Mouse (Mus musculus) G1E-ER4 (cell line): Measurements from ENCODE around the gene Hoxc9. TPM values are rescaled to one million over a fixed set of nuclear protein-coding genes. Genes with fewer than 3 reads are reported as not detected.

ENCODE experiments used
- GATA1 ChIP-seq: IDR thresholded peaks from one replicate; pipeline ENCODE4 v1.8.0; 2012; ENCODE audit warnings: low read length, inconsistent platforms
- polyA plus RNA-seq: library from polyadenylated mRNA; stranded (reverse); fragments of >175 nt; gene quantifications from 2 replicates; pipeline ENCODE4 v1.2.3, GENCODE M21; 2012

Gene Hoxc9
- polyA plus RNA-seq, 1 experiment, result 8.3 TPM

DNA sequence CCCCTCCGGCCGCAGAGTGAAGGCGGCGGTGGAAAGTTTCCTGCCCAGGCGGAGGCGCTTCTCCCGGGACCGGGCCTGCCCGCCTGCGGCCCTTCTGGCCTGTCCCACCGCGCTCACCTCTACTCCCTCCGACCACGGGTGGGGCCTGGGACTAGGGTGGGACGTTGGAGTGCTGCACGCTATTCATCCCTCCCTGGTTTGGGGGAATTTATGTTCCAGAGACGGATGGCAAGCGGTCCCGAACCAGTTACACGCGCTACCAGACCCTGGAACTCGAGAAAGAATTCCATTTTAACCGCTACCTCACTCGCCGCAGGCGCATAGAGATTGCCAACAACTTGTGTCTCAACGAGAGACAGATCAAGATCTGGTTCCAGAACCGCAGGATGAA, 38.8 kb downstream of the Hoxc9 start:
- TF ChIP-seq GATA1, result no peak

DNA sequence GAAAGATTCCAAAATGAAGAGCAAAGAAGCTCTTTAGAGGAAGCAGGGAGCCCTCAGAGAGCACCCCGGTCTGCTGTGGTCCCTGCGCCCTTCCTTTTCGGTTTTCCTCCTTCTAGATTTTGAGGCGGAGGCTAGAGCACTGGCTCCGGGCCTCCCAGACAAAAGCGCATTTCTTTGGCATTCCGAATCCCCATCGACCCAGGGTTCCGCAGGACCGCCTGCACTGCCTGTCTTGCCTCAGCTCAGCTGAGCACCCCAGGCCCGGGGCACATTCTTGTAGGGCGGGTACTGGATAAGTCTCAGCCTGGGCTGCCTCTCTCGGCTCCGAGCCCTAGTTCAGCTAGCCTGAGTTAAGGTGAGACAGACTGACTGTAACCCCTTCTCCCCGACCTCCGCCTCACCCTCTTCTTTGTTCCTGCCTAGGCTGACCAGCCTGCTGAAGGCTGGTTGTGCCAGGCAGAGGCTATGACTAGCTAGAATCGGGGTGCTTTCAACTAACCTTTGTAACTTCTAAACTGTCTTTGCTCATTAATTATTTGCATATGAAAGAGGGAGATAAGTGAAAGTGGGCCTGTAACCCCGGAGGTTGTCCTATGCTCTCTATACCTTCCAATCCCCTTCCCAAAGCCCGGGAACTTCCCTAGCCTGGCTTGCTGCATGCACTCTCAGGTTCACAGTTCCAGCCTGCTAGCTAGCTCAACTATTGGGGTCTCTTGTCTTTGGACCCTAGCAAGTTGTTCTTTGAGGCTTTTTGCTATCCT, 39.3 kb downstream of the Hoxc9 start:
- no peak for TF ChIP-seq GATA1

DNA sequence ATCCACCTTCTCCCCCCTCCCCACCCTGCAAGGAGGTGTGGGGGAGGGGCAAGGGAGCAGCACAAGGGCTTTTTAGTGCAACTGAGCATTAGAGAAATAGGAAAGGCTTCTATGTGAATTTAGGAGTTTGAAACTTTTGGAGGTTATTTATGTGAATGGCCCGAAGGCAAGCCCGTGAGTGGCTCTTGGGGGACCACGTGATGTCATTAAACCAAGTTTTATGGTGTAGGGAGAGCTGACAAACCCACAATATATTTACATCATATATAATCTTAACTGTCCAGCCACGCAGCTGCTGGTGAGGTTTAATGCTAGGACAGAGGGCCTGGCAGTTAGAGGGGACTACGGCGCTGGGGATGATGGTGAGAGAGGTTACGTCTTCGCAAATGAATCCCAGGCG, 42.4 kb downstream of the Hoxc9 start, which contains the start of gene Hoxc4:
Gene Hoxc4 (plus strand): TSS at position 299 of the 400 bp plus-strand sequence.
- no peak for TF ChIP-seq GATA1

GRCm38 (mm10) chr15:103020899-103021418, 44.7 kb downstream of the Hoxc9 start:
- TF ChIP-seq GATA1, result no peak

- TF ChIP-seq GATA1, result no peak
Observed at GRCm38 (mm10) chr15:103021544-103021943, 45.3 kb downstream of the Hoxc9 start.

GRCm38 (mm10) chr15:103024131-103024530, 47.9 kb downstream of the Hoxc9 start:
- TF ChIP-seq GATA1, result no peak

DNA sequence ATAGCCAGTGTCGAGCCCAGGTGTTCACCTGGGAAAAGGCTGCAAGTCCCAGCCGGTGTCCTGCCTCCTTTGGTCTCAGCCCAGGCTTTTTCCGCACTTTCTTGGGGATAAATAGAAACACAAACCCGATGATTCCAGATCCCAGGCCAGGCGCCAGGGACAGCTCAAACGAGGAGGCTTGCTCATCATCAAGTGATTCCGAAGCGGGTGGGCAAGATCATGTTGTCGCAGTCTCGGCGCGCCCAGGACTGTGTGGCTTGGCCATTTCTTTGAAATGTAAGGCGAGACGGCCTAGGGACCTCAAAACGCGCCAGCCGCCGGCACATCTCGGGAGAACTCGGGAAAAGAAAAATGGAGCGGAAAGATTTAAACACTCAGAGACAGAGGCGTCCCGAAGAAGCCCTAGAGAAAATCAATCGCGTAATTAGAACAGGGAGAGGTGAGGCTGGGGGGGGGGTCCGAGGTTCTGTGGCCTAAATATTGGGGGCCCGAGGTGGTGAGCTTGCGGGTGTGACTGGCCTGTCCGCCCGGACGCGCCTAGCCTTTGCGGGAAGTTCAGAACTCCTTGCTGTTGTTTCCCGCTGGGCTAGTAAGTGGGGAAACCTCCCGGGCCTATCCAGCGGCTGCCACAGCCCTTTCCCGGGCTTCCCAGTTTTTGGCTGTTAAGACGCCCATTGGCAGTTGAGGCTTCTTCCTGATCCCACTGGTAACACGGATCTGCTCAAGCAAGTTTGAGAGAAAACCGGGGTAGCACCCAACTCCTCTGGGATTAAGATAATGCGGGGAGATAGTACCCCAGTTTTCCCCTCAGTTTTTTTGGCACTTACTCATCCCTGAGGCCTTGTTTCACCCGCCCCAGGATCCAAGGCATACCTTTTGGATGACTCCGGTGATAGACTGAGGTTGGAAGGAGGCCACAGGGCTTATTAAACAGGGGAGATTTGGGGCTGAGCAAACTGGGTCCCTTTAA, 51.3 kb downstream of the Hoxc9 start:
- no peak for TF ChIP-seq GATA1

DNA sequence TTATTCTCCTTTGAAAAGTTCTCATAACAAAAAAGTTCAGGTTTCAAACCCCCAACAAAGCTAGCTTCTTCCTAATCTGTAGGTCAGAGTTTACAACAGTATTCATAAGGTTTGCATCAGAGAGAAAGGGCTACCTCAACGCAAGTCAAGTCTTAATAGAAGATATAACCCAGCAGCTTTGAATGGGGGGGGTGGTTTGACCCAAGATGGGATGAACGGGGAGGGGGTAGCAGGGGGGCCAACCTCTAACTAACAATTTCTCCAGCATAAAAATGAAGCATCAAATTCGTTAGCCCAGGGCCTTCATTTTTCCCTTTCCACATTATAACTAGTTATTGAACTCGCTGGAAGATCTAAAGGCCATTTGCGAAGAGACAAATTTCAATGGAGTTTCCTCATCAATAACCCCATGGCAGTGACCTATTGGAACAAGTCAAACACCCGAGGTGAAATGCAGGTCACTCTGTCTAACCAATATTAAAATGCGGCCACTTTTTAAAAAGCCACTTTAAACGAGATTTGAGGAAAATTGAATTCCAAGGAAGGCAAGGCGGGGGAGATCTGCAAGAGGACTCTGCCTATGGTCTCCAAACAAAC, 52.8 kb downstream of the Hoxc9 start:
- no peak for TF ChIP-seq GATA1

DNA sequence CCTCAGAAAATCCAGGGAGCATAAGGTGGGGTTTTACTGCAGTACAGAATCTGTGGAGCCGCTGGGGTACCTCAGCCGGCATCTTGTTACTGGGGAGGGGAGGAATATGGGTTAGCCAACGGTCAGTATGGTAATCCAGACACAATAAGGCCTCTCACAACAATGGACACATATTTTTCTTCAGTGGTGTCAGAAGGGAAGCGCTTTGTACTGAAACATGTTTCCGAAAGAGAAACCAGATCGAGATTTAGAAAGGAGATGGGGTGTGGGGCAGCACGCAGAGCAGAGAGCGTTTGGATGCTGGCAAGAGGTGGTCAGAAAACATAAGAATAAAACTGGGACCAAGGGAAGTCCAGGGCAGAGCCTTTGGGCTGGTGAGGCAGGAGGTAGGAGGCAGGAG, 53.9 kb downstream of the Hoxc9 start:
- no peak for TF ChIP-seq GATA1

- TF ChIP-seq GATA1, result no peak
Observed at GRCm38 (mm10) chr15:103032167-103032566, 55.9 kb downstream of the Hoxc9 start.

- no peak for TF ChIP-seq GATA1
Observed at GRCm38 (mm10) chr15:103032646-103033575, 56.7 kb downstream of the Hoxc9 start.

DNA sequence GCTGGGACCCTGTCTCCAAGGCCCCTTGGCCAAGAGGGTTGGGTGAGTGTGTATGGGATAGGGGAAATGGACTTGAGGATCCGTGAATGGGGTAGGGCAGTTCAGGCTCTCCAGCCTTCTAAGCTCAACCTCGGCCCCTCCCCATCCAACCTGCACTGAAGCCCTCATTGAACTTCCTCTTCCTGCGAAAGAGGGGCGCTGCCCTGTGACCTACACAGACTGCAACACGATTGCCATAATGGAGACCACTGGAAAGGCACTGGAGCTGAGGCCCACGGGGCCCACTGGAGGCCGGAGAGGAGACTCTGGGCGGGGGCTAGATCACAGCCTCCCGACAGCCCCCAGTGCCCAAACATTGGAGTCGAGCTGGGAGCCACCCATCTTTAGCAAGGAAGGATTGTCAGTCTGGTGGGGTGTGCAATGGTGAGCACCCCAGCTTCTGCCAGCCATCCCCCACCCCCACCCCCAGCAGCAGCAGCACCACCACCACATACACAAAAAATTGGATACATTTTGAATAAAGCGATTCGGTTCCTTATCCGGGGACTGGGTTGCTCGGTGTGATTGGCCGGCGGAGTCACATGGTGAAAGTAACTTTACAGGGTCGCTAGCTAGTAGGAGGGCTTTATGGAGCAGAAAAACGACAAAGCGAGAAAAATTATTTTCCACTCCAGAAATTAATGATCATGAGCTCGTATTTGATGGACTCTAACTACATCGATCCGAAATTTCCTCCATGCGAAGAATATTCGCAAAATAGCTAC, 58.0 kb downstream of the Hoxc9 start:
- no peak for TF ChIP-seq GATA1

Other genes starting within 250 kb of the Hoxc9 start
- gene Hoxc13, start 55.3 kb upstream of the Hoxc9 start, polyA plus RNA-seq, result not detected in 2 replicates
- gene Hoxc12, start 39.7 kb upstream of the Hoxc9 start, polyA plus RNA-seq, result not detected in 2 replicates
- not detected in 2 replicates for gene Hoxc11, start 22.0 kb upstream of the Hoxc9 start, polyA plus RNA-seq
- gene Hoxc10, start 9.6 kb upstream of the Hoxc9 start, polyA plus RNA-seq, result 0.51 and 0.72 TPM in 2 replicates
- 13.8 and 14.7 TPM in 2 replicates for gene Hoxc5, start 9.0 kb upstream of the Hoxc9 start, polyA plus RNA-seq
- gene Hoxc8, start 14.2 kb downstream of the Hoxc9 start, polyA plus RNA-seq, result 3.7 and 3.8 TPM in 2 replicates
- 11.7 and 12.7 TPM in 2 replicates for gene Hoxc6, start 21.8 kb downstream of the Hoxc9 start, polyA plus RNA-seq
- gene Hoxc4, start 42.5 kb downstream of the Hoxc9 start, polyA plus RNA-seq, result 65.2 and 89.1 TPM in 2 replicates
- 5.6 and 6.0 TPM in 2 replicates for gene Smug1, start 190.7 kb downstream of the Hoxc9 start, polyA plus RNA-seq